Mouse (Mus musculus) monocyte, adult 2 months (primary cell): Measurements from ENCODE around the gene Slc25a40.

Experiments
- DNase-seq, 2 experiments: peaks; one replicate each; pipeline ENCODE4 v3.0.0; 2022; ENCODE audit warnings: low spot score in 2 of 2, low read depth in 1 of 2

Slc25a40 gene

GRCm38 (mm10) chr5:8422157-8422931, at the start of gene Slc25a40, which contains the start of gene Dbf4:
Slc25a40 (plus strand) TSS chr5:8422850.
Dbf4 (minus strand) TSS chr5:8422716.
- peak; percentile 77 to 89 for DNase-seq

- DNase-seq = no peak
Observed at GRCm38 (mm10) chr5:8373415-8373814, 49.2 kb upstream of the Slc25a40 start.

- no peak for DNase-seq
Observed at GRCm38 (mm10) chr5:8374297-8374906, 48.2 kb upstream of the Slc25a40 start.

- no peak for DNase-seq
Observed at GRCm38 (mm10) chr5:8393891-8394583, 28.6 kb upstream of the Slc25a40 start.

GRCm38 (mm10) chr5:8397587-8398249, 24.9 kb upstream of the Slc25a40 start:
- DNase-seq = no peak

GRCm38 (mm10) chr5:8408746-8409145, 13.9 kb upstream of the Slc25a40 start:
- no peak for DNase-seq

- no peak for DNase-seq
Observed at GRCm38 (mm10) chr5:8416683-8417413, 5.8 kb upstream of the Slc25a40 start.

- DNase-seq = no peak
Observed at GRCm38 (mm10) chr5:8417443-8417842, 5.2 kb upstream of the Slc25a40 start.

GRCm38 (mm10) chr5:8421424-8421823, 1.2 kb upstream of the Slc25a40 start:
- DNase-seq = no peak

GRCm38 (mm10) chr5:8422932-8423928, 580 bp downstream of the Slc25a40 start:
- no peak for DNase-seq

- no peak for DNase-seq
Observed at GRCm38 (mm10) chr5:8424116-8424515, 1.5 kb downstream of the Slc25a40 start.

- no peak for DNase-seq
Observed at GRCm38 (mm10) chr5:8425899-8426298, 3.2 kb downstream of the Slc25a40 start.

- DNase-seq = no peak
Observed at GRCm38 (mm10) chr5:8437481-8438156, 15.0 kb downstream of the Slc25a40 start.

- no peak for DNase-seq
Observed at GRCm38 (mm10) chr5:8439095-8439494, 16.4 kb downstream of the Slc25a40 start.

GRCm38 (mm10) chr5:8455565-8455964, 32.9 kb downstream of the Slc25a40 start:
- no peak for DNase-seq

- DNase-seq = no peak
Observed at GRCm38 (mm10) chr5:8456561-8456960, 33.9 kb downstream of the Slc25a40 start.

GRCm38 (mm10) chr5:8487989-8488700, 65.5 kb downstream of the Slc25a40 start:
- DNase-seq = no peak

GRCm38 (mm10) chr5:8488701-8489297, 66.1 kb downstream of the Slc25a40 start:
- DNase-seq = no peak
